Mouse (Mus musculus) thymus, adult 2 months (tissue): ENCODE measurements at regions not wholly inside any gene's neighbourhood (a gene's known extent, or its start where the extent isn't known, plus 50 kb on each side); places are given as distances from the start of the nearest gene placed in this dataset.

ENCODE experiments used
- CTCF ChIP-seq: fragments of 200-500 bp; IDR thresholded peaks from 2 replicates; pipeline ENCODE4 v1.5.1; 2012; ENCODE audit warnings: mild to moderate bottlenecking, control low read depth, low read length, moderate library complexity, borderline replicate concordance; ENCODE audit not compliant: control insufficient read depth, poor library complexity, insufficient read depth; ENCODE audit errors: extremely low read depth
- POLR2A ChIP-seq: fragments of 200-500 bp; IDR thresholded peaks from 2 replicates; pipeline ENCODE4 v1.6.1; 2012; ENCODE audit warnings: mild to moderate bottlenecking, low read length, control low read depth, moderate library complexity; ENCODE audit not compliant: control insufficient read depth, poor library complexity, insufficient read depth; ENCODE audit errors: extremely low read depth

DNA sequence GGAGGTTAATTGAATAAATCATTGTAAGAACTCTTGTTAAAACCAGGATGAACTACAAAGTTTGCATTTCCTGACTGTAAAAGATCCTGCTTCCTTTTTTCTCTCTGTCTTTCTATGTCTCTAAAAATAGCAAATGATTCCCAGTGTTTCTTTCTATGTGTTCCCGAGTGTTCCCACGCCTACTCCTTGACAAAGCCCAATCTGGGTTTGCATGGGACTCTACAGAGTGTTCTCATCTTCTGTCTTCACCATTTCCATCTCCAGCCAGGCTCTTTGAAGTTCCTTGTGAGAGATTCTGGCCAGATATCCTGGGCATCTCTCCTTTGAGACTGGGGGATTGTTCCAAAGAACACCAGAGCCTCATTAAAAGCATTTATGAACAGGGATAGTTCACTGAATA lies 285.0 kb downstream of the Insig2 start:
- no peak for TF ChIP-seq CTCF
- no peak for TF ChIP-seq POLR2A
